Mouse (Mus musculus) stomach, embryonic 16.5 days (tissue): ENCODE measurements around the gene Itga2b. TPM values are rescaled to one million over a fixed set of nuclear protein-coding genes. Genes with fewer than 3 reads are reported as not detected.

Source experiments
- ATAC-seq: fragments of 200-750 bp; cut with Nextera tagmentation; 2 replicates; pipeline ENCODE4 v1.8.0; 2017; ENCODE audit warnings: moderate number of reproducible peaks, moderate TSS enrichment; ENCODE audit not compliant: insufficient read depth, low FRiP score
- H3K27ac ChIP-seq: fragments of 300-500 bp; sonication (generic); 2 replicates; pipeline ENCODE4 v1.5.1; 2014; ENCODE audit warnings: low read length
- H3K27me3 ChIP-seq: fragments of 300-500 bp; sonication (generic); 2 replicates; pipeline ENCODE4 v1.6.1; 2014; ENCODE audit warnings: low read length, control low read depth, mixed read lengths; ENCODE audit not compliant: control insufficient read depth, insufficient read depth
- H3K36me3 ChIP-seq: fragments of 300-500 bp; sonication (generic); 2 replicates; pipeline ENCODE4 v1.6.1; 2014; ENCODE audit warnings: low read length; ENCODE audit not compliant: control insufficient read depth, insufficient read depth
- H3K4me1 ChIP-seq: fragments of 300-500 bp; sonication (generic); 2 replicates; pipeline ENCODE4 v1.6.1; 2014; ENCODE audit warnings: low read length, control low read depth, mixed read lengths; ENCODE audit not compliant: control insufficient read depth, insufficient read depth
- H3K4me2 ChIP-seq: fragments of 300-500 bp; sonication (generic); 2 replicates; pipeline ENCODE4 v1.6.1; 2014; ENCODE audit warnings: low read depth, low read length, mixed read lengths
- H3K4me3 ChIP-seq: fragments of 300-500 bp; sonication (generic); replicated peaks from 2 replicates; pipeline ENCODE4 v1.5.1; 2014; ENCODE audit warnings: mild to moderate bottlenecking, low read length
- H3K9ac ChIP-seq: fragments of 300-500 bp; sonication (generic); 2 replicates; pipeline ENCODE4 v1.6.1; 2014; ENCODE audit warnings: low read length
- H3K9me3 ChIP-seq: fragments of 300-500 bp; sonication (generic); replicated peaks from 2 replicates; pipeline ENCODE4 v1.6.1; 2016; ENCODE audit warnings: low read length, control low read depth; ENCODE audit not compliant: control insufficient read depth
- WGBS: fragments of 180-500 bp; shearing (Covaris S2); extraction: QIAGEN DNeasy Blood & Tissue Kit; methylation state at CpG from one replicate; pipeline ENCODE4 v1.1.7; 2014; 5-methylcytosine and 5-hydroxymethylcytosine counted together
- polyA plus RNA-seq: library from polyadenylated mRNA; unstranded; fragments of >200 nt; fragmentation: Nextera tagmentation; extraction: Ambion mirVana; gene quantifications from 2 replicates; pipeline ENCODE4 v1.2.1, GENCODE M21; 2015

The Itga2b gene
- 8.6 and 10.8 TPM in 2 replicates for polyA plus RNA-seq

DNA sequence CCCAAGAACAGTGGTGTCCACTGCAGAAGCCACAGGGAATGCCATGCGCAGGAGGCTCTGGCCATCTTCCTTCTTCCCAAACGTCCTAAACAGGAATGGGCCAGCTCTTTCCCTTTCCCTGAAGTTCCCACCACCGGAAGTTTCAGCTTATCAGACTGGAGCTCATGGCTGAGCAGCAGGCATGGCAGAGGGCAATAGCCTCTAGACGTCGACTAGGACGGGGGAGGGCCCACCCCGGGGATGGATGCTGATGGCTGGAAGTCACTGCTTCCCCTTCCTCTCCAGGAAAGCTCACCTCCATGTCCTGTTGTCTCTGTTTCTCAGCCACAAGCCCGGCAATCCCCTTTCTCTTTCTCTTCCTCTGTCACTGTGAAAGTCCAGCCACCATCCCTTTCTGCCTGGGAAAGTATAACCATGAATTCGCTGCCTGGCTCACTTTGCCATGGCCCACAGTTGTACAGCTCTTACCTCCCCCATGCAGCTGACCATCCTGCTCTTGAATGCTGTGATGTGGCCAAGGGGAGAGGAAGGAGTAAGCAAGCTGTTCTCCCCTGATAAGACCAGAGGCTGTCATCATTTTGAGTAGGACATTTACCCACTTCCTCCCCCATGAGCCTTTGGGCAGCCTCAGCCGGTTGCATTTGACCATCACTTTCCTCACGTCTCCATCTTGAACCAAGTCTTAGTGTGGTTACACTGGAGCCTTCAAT is at the start of gene Itga2b:
Gene Itga2b, minus strand, starts transcription at position 475 of the 710 bp plus-strand sequence.
- Histone ChIP-seq H3K27ac (no peak within 1 kb of the TSS), H3K4me2 (no peak within 1 kb of the TSS), H3K4me1 (peaks cover 19% of the 10 kb centered on the region), H3K27me3 (no peaks in the 10 kb centered on the region), H3K9ac (no peak within 1 kb of the TSS), H3K36me3 (no peaks in the 10 kb centered on the region), H3K4me3 (no peak within 1 kb of the TSS), H3K9me3 (no peaks in the 10 kb centered on the region)
- 57% methylated on average over 11 of the region's 11 CpGs for WGBS
- no peak for ATAC-seq

DNA sequence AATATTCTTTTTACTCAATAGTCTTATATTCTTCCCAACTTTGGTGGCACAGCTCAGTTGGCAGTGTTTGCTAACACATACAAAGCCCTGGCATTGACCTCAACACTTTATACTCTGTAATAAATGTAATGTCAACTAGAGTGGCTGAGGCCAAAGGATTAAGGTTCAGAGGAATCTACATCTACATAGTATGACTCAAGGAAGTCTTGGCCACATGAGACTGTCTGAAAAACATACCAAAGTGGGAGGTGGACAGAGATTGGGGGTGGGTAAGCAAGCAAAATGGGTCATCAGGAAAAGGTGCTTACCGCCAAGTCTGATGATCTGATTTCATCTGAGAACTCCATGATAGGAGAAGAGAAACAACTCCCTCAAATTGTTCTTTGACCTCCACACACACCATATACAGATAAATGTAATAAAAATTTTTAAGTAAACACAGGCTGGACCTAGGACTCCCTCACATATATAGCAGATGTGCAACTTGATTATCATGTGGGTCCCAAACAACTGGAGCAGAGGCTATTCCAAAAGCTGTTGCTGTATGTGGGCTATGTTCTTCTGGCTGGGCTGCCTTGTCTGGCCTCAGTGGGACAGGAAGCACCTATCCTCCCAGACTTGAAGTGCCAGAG is 45.0 kb upstream of the Itga2b start:
- Histone ChIP-seq H3K9me3 (no peaks in the 10 kb centered on the region), H3K9ac (no peak overlapping the region), H3K36me3 (peaks cover 7% of the 10 kb centered on the region; the same call in 1 of the 2 replicates), H3K4me3 (no peak overlapping the region), H3K27ac (no peak overlapping the region), H3K4me1 (no peaks in the 10 kb centered on the region), H3K27me3 (no peaks in the 10 kb centered on the region), H3K4me2 (no peak overlapping the region)
- no peak for ATAC-seq
- 84% methylated on average over 1 of the region's 1 CpGs for WGBS

GRCm38 (mm10) chr11:102510226-102510625 is 40.3 kb upstream of the Itga2b start:
- Histone ChIP-seq H3K4me1 (no peaks in the 10 kb centered on the region), H3K4me2 (no peak overlapping the region), H3K4me3 (no peak overlapping the region), H3K27ac (no peak overlapping the region), H3K9ac (no peak overlapping the region), H3K9me3 (no peaks in the 10 kb centered on the region), H3K27me3 (no peaks in the 10 kb centered on the region), H3K36me3 (peaks cover 3% of the 10 kb centered on the region; the same call in 1 of the 2 replicates)
- ATAC-seq = no peak
- 72% methylated on average over 6 of the region's 6 CpGs for WGBS

DNA sequence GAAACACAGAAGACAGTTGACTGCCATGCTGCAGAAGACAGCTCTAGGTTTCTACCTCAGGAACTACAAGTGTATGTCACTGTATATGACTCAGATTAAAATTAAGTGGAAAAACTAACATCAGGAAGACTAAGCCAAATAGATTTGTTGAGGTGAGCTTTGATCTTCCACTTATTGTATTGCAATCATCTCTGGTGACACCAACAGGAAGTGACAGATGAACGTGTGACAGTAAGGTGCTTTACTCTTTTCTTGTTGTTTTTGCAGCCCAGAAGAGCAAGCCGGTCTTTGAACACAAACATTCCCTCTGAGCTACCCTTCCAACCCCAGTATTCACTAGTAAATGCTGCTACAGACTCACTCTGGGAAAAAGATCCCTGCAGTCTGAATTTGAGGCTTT is 26.8 kb upstream of the Itga2b start:
- Histone ChIP-seq H3K27me3 (no peaks in the 10 kb centered on the region), H3K9ac (no peak overlapping the region), H3K9me3 (no peaks in the 10 kb centered on the region), H3K4me3 (no peak overlapping the region), H3K36me3 (peaks cover 12% of the 10 kb centered on the region; the same call in 1 of the 2 replicates), H3K4me2 (no peak overlapping the region), H3K4me1 (no peaks in the 10 kb centered on the region), H3K27ac (no peak overlapping the region)
- no peak for ATAC-seq
- 80% methylated on average over 2 of the region's 2 CpGs for WGBS

GRCm38 (mm10) chr11:102496206-102496605 is 26.3 kb upstream of the Itga2b start:
- Histone ChIP-seq H3K4me1 (no peaks in the 10 kb centered on the region), H3K9ac (no peak overlapping the region), H3K36me3 (peaks cover 11% of the 10 kb centered on the region; the same call in 1 of the 2 replicates), H3K9me3 (no peaks in the 10 kb centered on the region), H3K27ac (no peak overlapping the region), H3K4me2 (no peak overlapping the region), H3K27me3 (no peaks in the 10 kb centered on the region), H3K4me3 (no peak overlapping the region)
- WGBS = 90% methylated on average over 2 of the region's 2 CpGs
- no peak for ATAC-seq

DNA sequence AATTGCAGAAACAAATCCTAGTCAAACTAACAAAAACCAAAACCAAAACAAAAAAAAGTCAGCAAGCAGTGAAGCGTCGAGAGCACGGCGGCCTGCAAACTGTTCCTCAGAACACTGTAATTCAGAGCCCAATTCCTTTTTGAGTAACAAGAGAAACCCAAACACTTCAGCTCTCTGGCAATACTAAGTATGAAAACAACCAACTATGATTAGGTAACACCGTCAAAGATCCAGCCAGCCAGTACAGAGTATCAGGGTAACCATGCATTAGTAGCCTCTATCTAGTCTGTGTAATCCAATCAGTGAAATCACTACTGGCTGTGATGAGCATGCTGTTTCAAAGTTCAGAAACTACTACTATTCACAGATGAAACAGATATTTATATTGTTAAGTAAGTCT is 25.8 kb upstream of the Itga2b start:
- WGBS = 94% methylated on average over 5 of the region's 5 CpGs
- H3K27me3 ChIP-seq = no peaks in the 10 kb centered on the region
- peaks cover 9% of the 10 kb centered on the region; the same call in 1 of the 2 replicates for H3K36me3 ChIP-seq
- no peak overlapping the region for H3K4me2 ChIP-seq
- no peaks in the 10 kb centered on the region for H3K9me3 ChIP-seq
- H3K4me3 ChIP-seq = no peak overlapping the region
- H3K9ac ChIP-seq = no peak overlapping the region
- no peak for ATAC-seq
- H3K27ac ChIP-seq = no peak overlapping the region
- H3K4me1 ChIP-seq = no peaks in the 10 kb centered on the region

GRCm38 (mm10) chr11:102495114-102495513 is 25.2 kb upstream of the Itga2b start:
- Histone ChIP-seq H3K9me3 (no peaks in the 10 kb centered on the region), H3K4me3 (no peak overlapping the region), H3K27me3 (no peaks in the 10 kb centered on the region), H3K27ac (no peak overlapping the region), H3K4me2 (no peak overlapping the region), H3K36me3 (peaks cover 9% of the 10 kb centered on the region; the same call in 1 of the 2 replicates), H3K4me1 (no peaks in the 10 kb centered on the region), H3K9ac (no peak overlapping the region)
- no peak for ATAC-seq
- WGBS = 91% methylated on average over 6 of the region's 6 CpGs

DNA sequence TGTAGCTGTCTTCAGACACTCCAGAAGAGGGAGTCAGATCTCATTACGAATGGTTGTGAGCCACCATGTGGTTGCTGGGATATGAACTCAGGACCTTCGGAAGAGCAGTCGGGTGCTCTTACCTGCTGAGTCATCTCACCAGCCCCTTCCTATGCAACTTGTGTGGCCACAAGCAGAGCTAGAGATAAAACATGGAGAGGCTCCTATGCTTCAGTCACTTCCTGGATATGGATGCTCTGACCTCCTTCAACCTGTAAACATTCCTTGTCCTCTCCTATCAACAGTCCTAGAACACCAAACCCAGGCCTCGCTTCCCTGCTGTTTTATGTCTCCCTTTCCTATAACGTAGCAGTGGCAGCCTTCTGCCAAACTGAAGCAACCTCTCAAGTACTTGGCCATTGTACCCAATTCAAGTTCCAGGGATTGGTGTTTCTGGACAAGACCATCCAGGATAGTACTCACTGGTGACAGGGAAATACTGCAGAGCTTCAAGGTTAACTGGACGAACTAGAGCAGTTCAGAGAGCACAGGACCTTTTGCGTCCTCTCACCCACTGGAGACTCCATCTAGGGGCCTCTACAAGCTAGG is 24.2 kb upstream of the Itga2b start:
- H3K36me3 ChIP-seq = 0 out of 2 replicates have a peak, but pooled peaks cover 3% of the 10 kb centered on the region
- H3K4me1 ChIP-seq = no peaks in the 10 kb centered on the region
- no peak overlapping the region for H3K27ac ChIP-seq
- WGBS = 83% methylated on average over 7 of the region's 7 CpGs
- no peaks in the 10 kb centered on the region for H3K27me3 ChIP-seq
- H3K4me3 ChIP-seq = no peak overlapping the region
- H3K4me2 ChIP-seq = no peak overlapping the region
- no peaks in the 10 kb centered on the region for H3K9me3 ChIP-seq
- no peak overlapping the region for H3K9ac ChIP-seq
- ATAC-seq = no peak

- Histone ChIP-seq H3K9me3 (no peaks in the 10 kb centered on the region), H3K27me3 (no peaks in the 10 kb centered on the region), H3K4me1 (no peaks in the 10 kb centered on the region), H3K4me2 (no peak overlapping the region), H3K36me3 (0 out of 2 replicates have a peak, but pooled peaks cover under 1% of the 10 kb centered on the region), H3K27ac (no peak overlapping the region), H3K4me3 (no peak overlapping the region), H3K9ac (no peak overlapping the region)
- ATAC-seq = no peak
- 93% methylated on average over 2 of the region's 2 CpGs for WGBS
These were observed 23.3 kb upstream of the Itga2b start for GRCm38 (mm10) chr11:102493241-102493640.
